Mouse (Mus musculus): ENCODE data around the gene Cdh24. TPM values are rescaled to one million over a fixed set of nuclear protein-coding genes. Genes with fewer than 3 reads are reported as not detected.

Gene Cdh24
- polyA plus RNA-seq, 1 experiment: 138 TPM

DNA sequence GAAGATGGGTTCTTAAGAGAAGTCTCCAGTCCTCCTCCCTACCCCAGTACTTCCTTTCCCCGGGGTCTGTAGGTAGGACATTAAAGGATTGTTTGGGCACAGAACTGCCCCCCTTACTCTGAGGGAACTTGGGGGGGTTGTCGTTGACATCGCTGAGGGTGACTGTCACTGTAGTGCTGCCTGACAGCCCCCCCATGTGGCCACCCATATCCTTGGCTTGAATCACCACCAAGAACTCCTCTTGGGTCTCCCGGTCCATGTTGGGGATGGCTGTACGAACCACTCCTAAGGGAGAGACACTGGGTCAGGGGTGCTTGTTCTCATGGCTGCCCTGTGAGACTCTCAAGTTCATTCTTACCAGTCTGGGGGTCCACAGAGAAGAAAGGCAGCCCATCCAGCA is 3.0 kb downstream of the Cdh24 start:
- TF ChIP-seq POLR2A (IDR thresholded peaks at IDR 0.05; ENCODE audit: control insufficient read depth, extremely low read depth, insufficient read depth, low read length, poor library complexity): no peak
- TF ChIP-seq CTCF (IDR thresholded peaks at IDR 0.05; ENCODE audit: borderline replicate concordance, control insufficient read depth, extremely low read depth, insufficient read depth, low read length, poor library complexity): peak; percentile 21; the same call in 1 of the 2 replicates
- no peak overlapping the region for H3K27ac ChIP-seq (ENCODE audit: control insufficient read depth, insufficient read depth, low read length)
- peaks cover 16% of the 10 kb centered on the region for H3K36me3 ChIP-seq (ENCODE audit: control insufficient read depth, insufficient read depth, low read length)
- H3K4me1 ChIP-seq (replicated peaks; ENCODE audit: control insufficient read depth, insufficient read depth, low read length): peaks cover 23% of the 10 kb centered on the region
- DNase-seq: no peak
- WGBS: 60% methylated on average over 5 of the region's 5 CpGs
- no peaks in the 10 kb centered on the region for H3K27me3 ChIP-seq (ENCODE audit: control insufficient read depth, insufficient read depth, low read length)
- no peak overlapping the region for H3K4me3 ChIP-seq (ENCODE audit: control insufficient read depth, insufficient read depth, low read length)

DNA sequence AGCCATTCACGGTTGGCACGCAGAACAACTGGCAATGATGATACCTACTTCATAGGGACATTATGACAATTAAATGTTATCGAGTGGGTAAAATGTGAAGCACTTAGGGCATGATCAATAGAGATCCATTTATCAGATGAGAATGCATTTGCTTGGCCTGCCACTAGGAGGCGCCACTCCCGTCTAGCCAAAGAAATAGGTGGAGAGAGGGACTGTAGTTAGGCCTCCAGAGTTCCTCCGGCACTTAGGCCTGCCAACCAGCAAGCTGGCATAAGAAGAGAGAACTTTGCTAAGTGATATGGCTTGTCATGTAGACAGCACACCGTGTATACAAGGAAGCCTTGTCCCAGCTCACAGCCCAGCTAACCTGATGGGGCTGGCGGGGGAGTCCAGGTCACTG is 4.2 kb downstream of the Cdh24 start:
- Histone ChIP-seq H3K4me3 (ENCODE audit: control insufficient read depth, insufficient read depth, low read length) (no peak overlapping the region), H3K27ac (ENCODE audit: control insufficient read depth, insufficient read depth, low read length) (no peak overlapping the region), H3K4me1 (replicated peaks; ENCODE audit: control insufficient read depth, insufficient read depth, low read length) (peaks cover 23% of the 10 kb centered on the region), H3K36me3 (ENCODE audit: control insufficient read depth, insufficient read depth, low read length) (peaks cover 13% of the 10 kb centered on the region), H3K27me3 (ENCODE audit: control insufficient read depth, insufficient read depth, low read length) (no peaks in the 10 kb centered on the region)
- WGBS: 60% methylated on average over 8 of the region's 8 CpGs
- peak; percentile 57 for DNase-seq
- TF ChIP-seq POLR2A (IDR thresholded peaks at IDR 0.05; ENCODE audit: control insufficient read depth, extremely low read depth, insufficient read depth, low read length, poor library complexity): no peak
- peak; percentile 85; the same call in 1 of the 2 replicates for TF ChIP-seq CTCF (IDR thresholded peaks at IDR 0.05; ENCODE audit: borderline replicate concordance, control insufficient read depth, extremely low read depth, insufficient read depth, low read length, poor library complexity)

DNA sequence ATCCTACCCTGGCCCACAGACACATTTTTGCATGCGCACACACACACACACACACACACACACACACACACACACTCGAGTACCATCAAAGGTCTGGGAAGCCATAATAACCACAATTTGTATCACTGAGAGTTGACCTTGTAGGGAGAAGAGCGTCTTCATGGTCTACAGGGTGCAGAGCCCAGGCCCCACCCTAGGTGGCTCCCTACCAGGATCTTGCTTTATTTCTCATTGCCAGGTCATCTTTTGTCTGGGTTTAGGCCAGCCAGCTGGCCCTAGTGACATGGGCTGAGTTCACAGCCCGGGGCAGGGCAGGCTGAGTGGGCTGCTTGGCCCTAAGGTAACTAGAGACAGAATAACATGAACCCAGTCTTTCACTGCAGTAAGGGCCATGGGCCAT is 7.0 kb downstream of the Cdh24 start:
- no peaks in the 10 kb centered on the region for H3K27me3 ChIP-seq (ENCODE audit: control insufficient read depth, insufficient read depth, low read length)
- H3K4me1 ChIP-seq (replicated peaks; ENCODE audit: control insufficient read depth, insufficient read depth, low read length): peaks cover 7% of the 10 kb centered on the region; the same call in 1 of the 2 replicates
- peaks cover 21% of the 10 kb centered on the region for H3K36me3 ChIP-seq (ENCODE audit: control insufficient read depth, insufficient read depth, low read length)
- WGBS: 69% methylated on average over 4 of the region's 4 CpGs
- no peak for TF ChIP-seq POLR2A (IDR thresholded peaks at IDR 0.05; ENCODE audit: control insufficient read depth, extremely low read depth, insufficient read depth, low read length, poor library complexity)
- TF ChIP-seq CTCF (IDR thresholded peaks at IDR 0.05; ENCODE audit: borderline replicate concordance, control insufficient read depth, extremely low read depth, insufficient read depth, low read length, poor library complexity): no peak
- DNase-seq: no peak
- H3K27ac ChIP-seq (ENCODE audit: control insufficient read depth, insufficient read depth, low read length): no peak overlapping the region
- H3K4me3 ChIP-seq (ENCODE audit: control insufficient read depth, insufficient read depth, low read length): no peak overlapping the region

DNA sequence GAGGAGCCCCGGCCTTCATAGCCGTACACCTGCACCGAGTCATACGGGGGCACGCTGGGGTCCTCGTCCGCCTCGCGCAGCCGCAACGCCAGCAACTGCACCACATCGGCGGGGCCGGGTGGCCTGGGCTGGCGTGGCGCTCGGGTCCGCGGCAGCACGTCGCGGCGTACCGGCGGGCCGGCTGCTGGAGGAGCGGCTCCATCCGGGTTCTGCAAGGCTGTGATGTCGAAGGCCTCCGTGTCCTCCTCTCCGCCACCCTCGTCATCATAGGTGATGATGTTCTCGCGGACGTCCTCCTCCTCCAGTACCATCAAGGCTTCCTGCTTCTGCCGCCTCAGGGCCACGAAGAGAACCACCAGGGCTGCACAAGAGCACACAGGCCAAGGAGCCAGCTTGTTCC is 8.9 kb downstream of the Cdh24 start:
- Histone ChIP-seq H3K36me3 (ENCODE audit: control insufficient read depth, insufficient read depth, low read length) (peaks cover 21% of the 10 kb centered on the region), H3K27ac (ENCODE audit: control insufficient read depth, insufficient read depth, low read length) (no peak overlapping the region), H3K27me3 (ENCODE audit: control insufficient read depth, insufficient read depth, low read length) (no peaks in the 10 kb centered on the region), H3K4me3 (ENCODE audit: control insufficient read depth, insufficient read depth, low read length) (no peak overlapping the region), H3K4me1 (replicated peaks; ENCODE audit: control insufficient read depth, insufficient read depth, low read length) (no peaks in the 10 kb centered on the region)
- TF ChIP-seq POLR2A (IDR thresholded peaks at IDR 0.05; ENCODE audit: control insufficient read depth, extremely low read depth, insufficient read depth, low read length, poor library complexity) (no peak), CTCF (IDR thresholded peaks at IDR 0.05; ENCODE audit: borderline replicate concordance, control insufficient read depth, extremely low read depth, insufficient read depth, low read length, poor library complexity) (no peak)
- no peak for DNase-seq
- WGBS: 98% methylated on average over 37 of the region's 37 CpGs

DNA sequence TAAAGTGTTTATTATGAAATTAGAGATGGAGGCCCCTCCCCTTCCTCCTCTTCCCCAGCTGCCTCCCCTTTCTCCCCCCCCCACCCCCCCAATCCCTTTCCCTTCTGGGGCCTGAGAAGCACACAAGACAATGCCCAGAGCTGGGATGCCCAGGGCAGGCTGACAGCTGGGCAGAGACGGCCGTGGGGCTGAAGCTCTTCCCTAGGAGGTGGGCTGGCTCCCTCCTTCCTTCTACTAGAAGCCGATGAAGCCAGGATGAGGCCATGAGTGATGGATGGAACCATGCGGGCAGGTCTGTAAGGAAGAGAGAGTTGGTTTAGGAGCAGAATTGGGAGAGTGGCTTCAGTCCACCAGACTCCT is 9.9 kb downstream of the Cdh24 start:
- Histone ChIP-seq H3K4me3 (ENCODE audit: control insufficient read depth, insufficient read depth, low read length) (no peak overlapping the region), H3K27me3 (ENCODE audit: control insufficient read depth, insufficient read depth, low read length) (no peaks in the 10 kb centered on the region), H3K27ac (ENCODE audit: control insufficient read depth, insufficient read depth, low read length) (no peak overlapping the region), H3K36me3 (ENCODE audit: control insufficient read depth, insufficient read depth, low read length) (peaks cover 21% of the 10 kb centered on the region), H3K4me1 (replicated peaks; ENCODE audit: control insufficient read depth, insufficient read depth, low read length) (no peaks in the 10 kb centered on the region)
- TF ChIP-seq CTCF (IDR thresholded peaks at IDR 0.05; ENCODE audit: borderline replicate concordance, control insufficient read depth, extremely low read depth, insufficient read depth, low read length, poor library complexity): no peak
- no peak for TF ChIP-seq POLR2A (IDR thresholded peaks at IDR 0.05; ENCODE audit: control insufficient read depth, extremely low read depth, insufficient read depth, low read length, poor library complexity)
- 99% methylated on average over 4 of the region's 4 CpGs for WGBS
- no peak for DNase-seq

DNA sequence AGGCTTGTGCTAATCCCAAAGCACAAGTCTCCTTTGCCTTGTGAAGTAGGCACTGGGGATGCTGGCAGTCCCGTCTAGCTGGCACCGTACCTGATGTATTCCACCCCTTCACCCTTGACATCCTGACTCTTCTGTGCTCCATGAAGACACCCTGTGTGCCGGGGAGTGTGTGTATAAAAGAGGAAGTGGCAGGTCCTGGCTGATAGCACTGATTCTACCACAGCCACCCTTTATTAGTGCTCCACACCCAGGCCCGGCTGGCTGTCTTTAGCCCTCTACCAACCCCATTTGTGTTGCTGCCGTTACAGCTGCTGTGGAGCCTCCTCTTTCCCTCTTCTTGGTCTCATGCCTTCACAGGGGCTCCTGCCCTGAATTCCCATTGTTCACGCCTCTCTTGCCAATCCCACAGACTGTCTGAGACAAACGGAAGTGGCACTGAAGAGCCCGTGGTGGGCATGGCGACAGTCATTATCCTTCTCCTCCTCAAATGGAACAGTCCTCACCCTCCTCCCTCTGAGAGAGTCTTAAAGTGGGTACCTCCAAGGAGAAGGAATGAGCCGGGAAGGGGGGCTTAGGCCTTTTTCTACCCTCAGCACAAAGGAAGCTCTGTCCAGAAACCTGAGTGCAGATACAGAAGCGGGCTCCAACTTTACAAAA is 10.5 kb downstream of the Cdh24 start:
- Histone ChIP-seq H3K27me3 (ENCODE audit: control insufficient read depth, insufficient read depth, low read length) (no peaks in the 10 kb centered on the region), H3K27ac (ENCODE audit: control insufficient read depth, insufficient read depth, low read length) (no peak overlapping the region), H3K4me3 (ENCODE audit: control insufficient read depth, insufficient read depth, low read length) (no peak overlapping the region), H3K4me1 (replicated peaks; ENCODE audit: control insufficient read depth, insufficient read depth, low read length) (no peaks in the 10 kb centered on the region), H3K36me3 (ENCODE audit: control insufficient read depth, insufficient read depth, low read length) (peaks cover 21% of the 10 kb centered on the region)
- TF ChIP-seq POLR2A (IDR thresholded peaks at IDR 0.05; ENCODE audit: control insufficient read depth, extremely low read depth, insufficient read depth, low read length, poor library complexity) (no peak), CTCF (IDR thresholded peaks at IDR 0.05; ENCODE audit: borderline replicate concordance, control insufficient read depth, extremely low read depth, insufficient read depth, low read length, poor library complexity) (no peak)
- DNase-seq: no peak
- WGBS: 68% methylated on average over 11 of the region's 11 CpGs

DNA sequence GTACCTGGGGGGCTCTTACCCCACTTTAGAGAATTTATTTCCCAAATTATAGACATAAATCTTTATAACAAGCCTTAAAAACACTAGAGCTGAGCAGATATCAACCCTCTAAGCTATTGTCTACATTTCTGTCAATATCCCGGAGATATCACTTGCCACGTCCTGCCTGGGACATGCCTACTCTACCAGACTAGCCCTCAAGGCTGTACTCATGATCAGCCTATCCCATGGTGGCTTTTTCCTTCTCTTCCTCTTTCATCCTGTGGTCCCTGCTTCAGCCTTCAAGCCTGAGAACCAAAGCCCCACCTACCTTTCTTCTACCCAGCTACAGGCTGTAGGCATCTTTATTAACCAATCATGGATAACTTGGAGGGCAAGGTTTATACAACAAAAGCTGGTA is 11.4 kb downstream of the Cdh24 start:
- H3K4me1 ChIP-seq (replicated peaks; ENCODE audit: control insufficient read depth, insufficient read depth, low read length): no peaks in the 10 kb centered on the region
- peaks cover 21% of the 10 kb centered on the region for H3K36me3 ChIP-seq (ENCODE audit: control insufficient read depth, insufficient read depth, low read length)
- H3K27me3 ChIP-seq (ENCODE audit: control insufficient read depth, insufficient read depth, low read length): no peaks in the 10 kb centered on the region
- no peak overlapping the region for H3K27ac ChIP-seq (ENCODE audit: control insufficient read depth, insufficient read depth, low read length)
- H3K4me3 ChIP-seq (ENCODE audit: control insufficient read depth, insufficient read depth, low read length): no peak overlapping the region
- WGBS: 95% methylated on average over 2 of the region's 2 CpGs
- TF ChIP-seq CTCF (IDR thresholded peaks at IDR 0.05; ENCODE audit: borderline replicate concordance, control insufficient read depth, extremely low read depth, insufficient read depth, low read length, poor library complexity): no peak
- no peak for TF ChIP-seq POLR2A (IDR thresholded peaks at IDR 0.05; ENCODE audit: control insufficient read depth, extremely low read depth, insufficient read depth, low read length, poor library complexity)
- DNase-seq: no peak
